Mouse (Mus musculus) midbrain, embryonic 10.5 days (tissue): ENCODE measurements around the gene Tuba1a. TPM values are rescaled to one million over a fixed set of nuclear protein-coding genes. Genes with fewer than 3 reads are reported as not detected.
"Not testable (repeated sequence)": the region's sequence is repeated elsewhere in the genome, so short reads cannot be mapped to it uniquely, and the experiment has no call there.

Experiments
- DNase-seq: peaks from one replicate; pipeline ENCODE4 v3.0.0-alpha.2; 2017; ENCODE audit warnings: low spot score
- H3K27ac ChIP-seq: fragments of 300-500 bp; sonication (generic); replicated peaks from 2 replicates; pipeline ENCODE4 v1.5.1; 2016; ENCODE audit warnings: mild to moderate bottlenecking
- H3K27me3 ChIP-seq: fragments of 300-500 bp; sonication (generic); 2 replicates; pipeline ENCODE4 v1.6.1; 2016; ENCODE audit warnings: low read depth, mild to moderate bottlenecking; ENCODE audit not compliant: poor library complexity, severe bottlenecking
- H3K36me3 ChIP-seq: fragments of 300-500 bp; sonication (generic); 2 replicates; pipeline ENCODE4 v1.6.1; 2016; ENCODE audit warnings: mild to moderate bottlenecking, moderate library complexity
- H3K4me1 ChIP-seq: fragments of 300-500 bp; sonication (generic); 2 replicates; pipeline ENCODE4 v1.6.1; 2016
- H3K4me3 ChIP-seq: fragments of 300-500 bp; sonication (generic); 2 replicates; pipeline ENCODE4 v1.5.1; 2016; ENCODE audit warnings: mild to moderate bottlenecking, moderate library complexity
- H3K9me3 ChIP-seq: fragments of 300-500 bp; sonication (generic); replicated peaks from 2 replicates; pipeline ENCODE4 v1.6.1; 2016; ENCODE audit warnings: mild to moderate bottlenecking
- WGBS: fragments of 180-500 bp; shearing (Covaris S2); methylation state at CpG from one replicate; pipeline ENCODE4 v1.1.7; 2016; 5-methylcytosine and 5-hydroxymethylcytosine counted together
- polyA plus RNA-seq: library from polyadenylated mRNA; unstranded; fragments of >200 nt; fragmentation: Nextera tagmentation; extraction: Ambion mirVana; gene quantifications from 2 replicates; pipeline ENCODE4 v1.2.1, GENCODE M21; 2016

Gene Tuba1a
- polyA plus RNA-seq, 1 experiment from 2014 or later: 4,467 TPM

GRCm38 (mm10) chr15:98947884-98948283 is 5.6 kb downstream of the Tuba1a start:
- Histone ChIP-seq H3K9me3 (0 out of 2 replicates have a peak, but pooled peaks cover 3% of the 10 kb centered on the region), H3K27ac (no peak overlapping the region), H3K27me3 (no peaks in the 10 kb centered on the region), H3K4me1 (peaks cover 23% of the 10 kb centered on the region), H3K4me3 (no peak overlapping the region), H3K36me3 (peaks cover 42% of the 10 kb centered on the region)
- 51% methylated on average over 3 of the region's 3 CpGs for WGBS
- DNase-seq: no peak

- DNase-seq: no peak
- 80% methylated on average over 4 of the region's 4 CpGs for WGBS
- Histone ChIP-seq H3K27me3 (no peaks in the 10 kb centered on the region), H3K9me3 (0 out of 2 replicates have a peak, but pooled peaks cover 3% of the 10 kb centered on the region), H3K36me3 (peaks cover 13% of the 10 kb centered on the region), H3K27ac (no peak overlapping the region), H3K4me1 (peaks cover 9% of the 10 kb centered on the region), H3K4me3 (no peak overlapping the region)
Observed at GRCm38 (mm10) chr15:98943133-98943532, 10.4 kb downstream of the Tuba1a start.

DNA sequence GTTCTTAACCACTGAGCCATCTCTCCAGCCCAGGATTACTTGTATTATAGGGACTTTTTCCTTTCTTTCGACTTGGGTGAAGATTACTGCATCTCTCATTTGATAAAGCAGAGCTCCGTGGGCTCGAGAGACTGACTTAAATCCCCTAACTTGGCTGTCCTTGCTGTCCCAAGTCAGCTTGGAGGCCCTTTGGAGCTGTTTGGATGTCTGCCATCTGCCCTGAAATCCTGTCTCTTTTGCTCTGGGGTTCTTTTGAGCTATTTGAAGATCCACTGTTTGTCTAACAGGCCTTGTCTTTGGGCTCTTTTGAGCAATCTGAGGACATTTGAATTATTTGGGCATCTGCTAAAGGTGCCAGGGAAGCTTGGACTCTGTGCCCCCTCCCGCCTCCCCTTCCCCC is 11.4 kb downstream of the Tuba1a start:
- DNase-seq: no peak
- WGBS: 91% methylated on average over 4 of the region's 4 CpGs
- H3K27me3 ChIP-seq: no peaks in the 10 kb centered on the region

GRCm38 (mm10) chr15:98941539-98941938 is 12.0 kb downstream of the Tuba1a start:
- 0 out of 2 replicates have a peak, but pooled peaks cover 3% of the 10 kb centered on the region for H3K9me3 ChIP-seq
- H3K27me3 ChIP-seq: no peaks in the 10 kb centered on the region
- DNase-seq: no peak
- peaks cover 9% of the 10 kb centered on the region for H3K4me1 ChIP-seq
- 96% methylated on average over 2 of the region's 2 CpGs for WGBS
- H3K27ac ChIP-seq: no peak overlapping the region
- no peak overlapping the region for H3K4me3 ChIP-seq
- H3K36me3 ChIP-seq: peaks cover 10% of the 10 kb centered on the region

More for the DNA sequence above, 11.4 kb downstream of the Tuba1a start:
- H3K36me3 ChIP-seq: peaks cover 11% of the 10 kb centered on the region
- H3K4me1 ChIP-seq: peaks cover 8% of the 10 kb centered on the region
- no peak overlapping the region for H3K27ac ChIP-seq
- 0 out of 2 replicates have a peak, but pooled peaks cover 3% of the 10 kb centered on the region for H3K9me3 ChIP-seq
- no peak overlapping the region for H3K4me3 ChIP-seq

DNA sequence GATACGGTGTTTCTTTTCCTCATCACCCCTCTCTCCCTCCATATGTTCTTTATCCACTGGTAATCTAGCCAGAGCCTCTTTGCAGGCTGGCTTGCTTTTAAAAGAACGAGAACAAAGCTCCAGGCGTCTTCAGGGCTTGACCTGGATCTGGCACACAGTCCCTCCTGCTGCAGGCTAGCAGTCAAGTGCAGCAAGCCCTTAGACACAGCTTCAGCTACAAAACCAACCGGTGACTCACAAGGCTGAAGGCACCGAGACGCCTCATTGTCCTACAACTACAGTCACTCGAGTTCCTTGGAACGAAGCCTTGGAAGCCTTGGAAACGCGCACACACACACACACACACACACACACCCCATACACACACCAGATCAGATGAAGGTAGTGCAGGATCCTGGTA is 12.7 kb downstream of the Tuba1a start:
- Histone ChIP-seq H3K9me3 (0 out of 2 replicates have a peak, but pooled peaks cover 3% of the 10 kb centered on the region), H3K4me1 (peaks cover 12% of the 10 kb centered on the region), H3K36me3 (peaks cover 10% of the 10 kb centered on the region), H3K27ac (no peak overlapping the region), H3K4me3 (no peak overlapping the region), H3K27me3 (no peaks in the 10 kb centered on the region)
- 75% methylated on average over 10 of the region's 10 CpGs for WGBS
- DNase-seq: no peak

DNA sequence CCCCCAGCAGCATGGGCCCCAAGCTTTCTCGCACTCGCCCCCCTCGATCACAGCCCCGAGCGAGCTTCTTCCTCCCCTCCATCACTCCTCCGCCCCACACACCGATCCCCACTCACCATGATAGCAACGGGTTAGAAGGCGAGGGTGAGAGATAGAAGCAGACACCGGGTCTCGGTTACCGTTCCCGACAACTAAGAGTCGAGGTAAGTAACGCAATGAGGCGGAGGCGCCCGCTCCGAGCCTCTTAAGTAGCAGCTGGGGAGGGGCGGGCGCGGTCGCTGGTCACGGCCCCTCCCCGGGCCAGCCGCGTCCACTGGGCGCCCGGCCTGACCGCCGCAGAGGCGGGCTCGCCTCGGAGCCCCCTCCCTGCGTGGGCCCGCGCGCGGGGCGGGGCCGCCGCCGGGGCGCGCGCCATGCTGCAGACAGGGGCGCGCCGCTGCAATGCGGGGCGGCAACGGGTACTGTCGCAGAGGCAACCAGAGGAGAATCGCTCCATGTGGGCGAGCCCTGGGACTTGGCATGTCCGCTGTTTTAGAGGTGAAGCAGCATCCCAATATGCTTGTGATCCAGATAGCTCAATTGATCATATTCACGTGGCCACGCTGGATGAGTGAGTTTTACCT is 19.2 kb downstream of the Tuba1a start, which contains the start of gene Tuba1b:
TSS of gene Tuba1b (minus strand) at position 349 of the 623 bp plus-strand sequence.
- no peaks in the 10 kb centered on the region for H3K9me3 ChIP-seq
- H3K4me1 ChIP-seq: peaks cover 30% of the 10 kb centered on the region
- peak within 1 kb of the TSS; percentile 99 for H3K27ac ChIP-seq
- no peaks in the 10 kb centered on the region for H3K27me3 ChIP-seq
- DNase-seq: peak; percentile 89
- peaks cover 25% of the 10 kb centered on the region for H3K36me3 ChIP-seq
- WGBS: under 1% methylated on average over 58 of the region's 58 CpGs
- peak within 1 kb of the TSS; percentile 90 for H3K4me3 ChIP-seq

DNA sequence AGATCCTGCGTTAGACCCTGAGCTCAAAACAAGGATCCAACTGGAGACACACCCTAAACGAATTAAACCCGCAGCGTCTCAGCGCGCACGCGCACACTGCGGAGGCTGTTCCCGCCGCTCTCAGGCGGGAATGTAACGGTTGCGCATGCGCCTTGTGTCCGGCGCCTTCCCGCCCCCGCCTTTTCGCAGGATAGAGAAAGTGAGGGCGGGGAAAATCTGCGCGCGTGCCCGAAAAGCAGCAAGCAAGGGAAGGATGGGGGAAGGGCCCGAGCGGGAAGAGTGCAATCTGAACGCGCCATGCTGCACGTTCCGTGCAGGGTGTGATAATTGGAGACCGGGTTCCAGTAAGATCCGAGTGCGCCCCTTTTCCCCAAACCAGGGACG is 19.7 kb downstream of the Tuba1a start:
- Histone ChIP-seq H3K4me1 (peaks cover 35% of the 10 kb centered on the region), H3K9me3 (no peaks in the 10 kb centered on the region), H3K27ac (peak overlapping the region; percentile 99), H3K27me3 (no peaks in the 10 kb centered on the region), H3K4me3 (peak overlapping the region; percentile 90), H3K36me3 (peaks cover 25% of the 10 kb centered on the region)
- under 1% methylated on average over 35 of the region's 35 CpGs for WGBS
- peak; percentile 96 for DNase-seq

DNA sequence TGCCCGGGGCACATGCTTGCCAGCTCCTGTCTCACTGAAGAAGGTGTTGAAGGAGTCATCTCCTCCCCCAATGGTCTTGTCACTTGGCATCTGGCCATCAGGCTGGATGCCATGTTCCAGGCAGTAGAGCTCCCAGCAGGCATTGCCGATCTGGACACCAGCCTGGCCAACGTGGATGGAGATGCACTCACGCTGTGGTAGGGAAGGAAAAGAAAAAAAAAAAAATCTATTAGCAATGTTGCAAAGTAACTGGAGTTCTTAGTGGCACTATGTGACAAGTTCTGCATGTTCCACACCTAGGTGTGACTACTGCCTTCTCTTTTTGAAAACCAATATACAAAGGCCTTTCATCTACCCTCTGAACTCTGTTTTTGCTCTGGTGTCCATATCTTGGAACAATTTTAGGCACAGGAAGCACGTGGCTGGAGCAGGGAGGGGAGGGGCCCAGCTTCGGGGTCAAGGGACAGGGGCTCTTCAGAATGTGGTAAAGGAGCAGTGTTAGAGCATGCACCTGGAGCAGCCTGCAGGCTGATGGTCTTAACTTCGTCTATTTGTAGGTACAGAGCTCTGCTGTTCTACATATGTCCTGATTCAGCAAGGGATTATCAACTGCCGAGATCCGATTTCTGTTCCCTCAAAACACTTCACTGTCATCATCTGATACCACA is 20.4 kb downstream of the Tuba1a start:
- WGBS: 23% methylated on average over 8 of the region's 9 CpGs
- Histone ChIP-seq H3K27ac (peak overlapping the region; percentile 99), H3K4me1 (peaks cover 40% of the 10 kb centered on the region), H3K36me3 (peaks cover 25% of the 10 kb centered on the region), H3K4me3 (peak overlapping the region; percentile 90)
- not testable (repeated sequence) for H3K27me3 ChIP-seq, DNase-seq, H3K9me3 ChIP-seq

DNA sequence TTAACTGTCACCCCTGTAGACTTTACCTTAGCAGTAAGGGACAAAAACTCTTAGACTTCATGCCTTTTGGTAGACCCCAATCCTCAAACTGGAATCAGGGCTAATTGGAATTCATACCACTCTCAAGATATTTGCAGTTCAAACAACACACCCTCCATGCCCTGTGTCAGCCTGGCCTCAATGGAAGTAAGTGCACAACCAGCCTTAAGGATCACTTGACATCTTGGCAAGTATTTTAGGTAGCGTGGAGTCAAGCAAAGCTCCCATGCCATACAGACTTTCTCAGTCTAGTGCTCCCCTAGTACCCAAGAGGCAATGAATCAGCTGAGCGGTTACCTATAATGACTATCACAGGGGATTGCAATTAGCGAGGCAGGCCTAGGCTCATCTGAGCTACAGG is 22.5 kb downstream of the Tuba1a start:
- Histone ChIP-seq H3K36me3 (peaks cover 28% of the 10 kb centered on the region), H3K9me3 (no peaks in the 10 kb centered on the region), H3K27me3 (no peaks in the 10 kb centered on the region), H3K4me1 (peaks cover 35% of the 10 kb centered on the region), H3K4me3 (0 out of 2 replicates have a peak overlapping the region, but pooled peaks have one; percentile 16), H3K27ac (no peak overlapping the region)
- DNase-seq: no peak
- 81% methylated on average over 3 of the region's 3 CpGs for WGBS

DNA sequence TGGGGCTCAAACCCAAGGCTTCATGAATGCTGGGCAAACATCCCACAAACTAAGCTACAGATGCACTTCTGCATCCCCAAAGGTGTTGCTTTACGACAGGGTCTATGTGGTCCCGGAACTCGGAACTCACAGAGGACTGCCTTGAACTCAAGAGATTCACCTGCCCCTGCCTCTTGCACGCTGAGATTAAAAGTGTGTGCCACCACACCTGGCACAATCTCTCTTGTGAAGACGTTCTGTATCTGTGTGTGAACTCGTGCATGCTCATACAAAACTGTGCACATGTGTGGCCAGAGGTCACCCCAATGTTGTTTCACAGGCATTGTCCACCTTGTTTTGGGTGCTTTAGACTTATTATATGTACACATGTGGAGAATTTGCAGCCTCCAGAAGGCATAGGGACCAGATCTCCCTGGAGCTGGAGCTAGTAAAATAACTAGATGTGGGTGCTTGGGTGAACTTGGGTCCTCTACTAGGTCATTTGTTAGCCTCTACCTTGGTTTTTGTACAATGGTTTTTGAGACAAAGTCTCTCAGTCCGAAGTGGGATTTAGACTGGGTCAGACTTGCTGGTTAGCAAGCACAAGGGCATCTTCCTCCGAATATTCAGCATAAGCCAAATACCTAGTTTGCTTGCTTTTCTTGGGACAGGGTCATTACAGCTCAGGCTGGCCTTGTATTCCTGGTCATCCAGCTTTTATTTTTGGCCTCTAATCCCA is 23.3 kb downstream of the Tuba1a start:
- H3K9me3 ChIP-seq: no peaks in the 10 kb centered on the region
- no peak overlapping the region for H3K27ac ChIP-seq
- 66% methylated on average over 8 of the region's 8 CpGs for WGBS
- H3K4me3 ChIP-seq: no peak overlapping the region
- H3K36me3 ChIP-seq: peaks cover 29% of the 10 kb centered on the region
- no peak for DNase-seq
- no peaks in the 10 kb centered on the region for H3K27me3 ChIP-seq
- peaks cover 26% of the 10 kb centered on the region for H3K4me1 ChIP-seq

DNA sequence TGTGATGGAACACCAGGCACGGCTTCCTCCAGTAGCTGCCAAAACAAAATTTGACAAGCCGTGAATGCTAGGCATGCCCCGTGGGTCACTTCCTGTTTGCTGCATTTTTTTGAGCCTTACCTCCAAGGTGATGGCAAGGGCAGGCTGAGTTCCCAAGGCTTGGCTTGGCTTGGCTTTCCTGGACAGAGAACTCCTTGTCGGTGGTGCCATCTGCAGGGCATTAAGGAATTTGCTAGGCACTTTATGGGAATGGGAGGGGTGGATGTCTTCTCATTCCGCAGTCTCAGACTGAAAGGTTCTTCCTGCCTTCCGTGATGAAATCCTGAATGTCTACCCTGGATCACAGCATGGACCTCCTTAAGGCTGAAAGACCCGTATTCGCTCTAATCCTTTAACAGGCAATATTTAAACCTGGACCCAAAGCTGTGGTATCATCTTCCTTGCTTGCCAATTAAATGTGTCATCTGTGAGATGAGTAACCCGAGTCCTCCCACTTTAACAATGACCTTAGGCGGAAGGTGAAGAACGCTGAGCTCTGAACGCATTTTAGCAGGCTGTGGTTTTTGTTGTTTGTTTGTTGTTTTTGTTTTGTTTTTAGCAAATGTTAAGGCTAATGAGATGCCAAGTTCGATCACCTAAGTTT is 24.8 kb downstream of the Tuba1a start:
- peak overlapping the region; percentile 20; the same call in 1 of the 2 replicates for H3K4me3 ChIP-seq
- no peak overlapping the region for H3K27ac ChIP-seq
- WGBS: 19% methylated on average over 13 of the region's 13 CpGs
- H3K4me1 ChIP-seq: peaks cover 22% of the 10 kb centered on the region
- peaks cover 29% of the 10 kb centered on the region for H3K36me3 ChIP-seq
- H3K27me3 ChIP-seq: no peaks in the 10 kb centered on the region
- H3K9me3 ChIP-seq: no peaks in the 10 kb centered on the region
- peak; percentile 69 for DNase-seq

GRCm38 (mm10) chr15:98927566-98927965 is 25.9 kb downstream of the Tuba1a start:
- Histone ChIP-seq H3K27ac (no peak overlapping the region), H3K36me3 (peaks cover 23% of the 10 kb centered on the region), H3K4me3 (no peak overlapping the region), H3K27me3 (no peaks in the 10 kb centered on the region), H3K9me3 (no peaks in the 10 kb centered on the region), H3K4me1 (peaks cover 16% of the 10 kb centered on the region)
- no peak for DNase-seq
- WGBS: 87% methylated on average over 5 of the region's 5 CpGs
